Mouse (Mus musculus) midbrain, embryonic 11.5 days (tissue): ENCODE measurements around the gene Bicc1. TPM values are rescaled to one million over a fixed set of nuclear protein-coding genes. Genes with fewer than 3 reads are reported as not detected.

Source experiments
- ATAC-seq: fragments of 200-750 bp; cut with Nextera tagmentation; 2 replicates; pipeline ENCODE4 v1.8.0; 2017; ENCODE audit warnings: moderate TSS enrichment, moderate library complexity; ENCODE audit not compliant: low FRiP score
- DNase-seq: peaks from one replicate; pipeline ENCODE4 v3.0.0; 2015; ENCODE audit warnings: low spot score; ENCODE audit errors: missing footprints
- H3K27ac ChIP-seq: fragments of 300-500 bp; sonication (generic); 2 replicates; pipeline ENCODE4 v1.5.1; 2014; ENCODE audit warnings: low read depth, low read length
- H3K27me3 ChIP-seq: fragments of 300-500 bp; sonication (generic); 2 replicates; pipeline ENCODE4 v1.6.1; 2014; ENCODE audit warnings: mild to moderate bottlenecking, low read length, moderate library complexity, mixed read lengths; ENCODE audit not compliant: control insufficient read depth, insufficient read depth
- H3K36me3 ChIP-seq: fragments of 300-500 bp; sonication (generic); 2 replicates; pipeline ENCODE4 v1.6.1; 2014; ENCODE audit warnings: mild to moderate bottlenecking, low read length, moderate library complexity, mixed read lengths; ENCODE audit not compliant: control insufficient read depth, insufficient read depth
- H3K4me1 ChIP-seq: fragments of 300-500 bp; sonication (generic); 2 replicates; pipeline ENCODE4 v1.6.1; 2014; ENCODE audit warnings: low read length; ENCODE audit not compliant: control insufficient read depth, insufficient read depth
- H3K4me2 ChIP-seq: fragments of 300-500 bp; sonication (generic); 2 replicates; pipeline ENCODE4 v1.6.1; 2014; ENCODE audit warnings: mild to moderate bottlenecking, moderate library complexity
- H3K4me3 ChIP-seq: fragments of 300-500 bp; sonication (generic); 2 replicates; pipeline ENCODE4 v1.5.1; 2014; ENCODE audit warnings: low read depth, low read length
- H3K9ac ChIP-seq: fragments of 300-500 bp; sonication (generic); 2 replicates; pipeline ENCODE4 v1.6.1; 2014; ENCODE audit warnings: low read length
- H3K9me3 ChIP-seq: fragments of 300-500 bp; sonication (generic); 2 replicates; pipeline ENCODE4 v1.6.1; 2016; ENCODE audit warnings: low read length; ENCODE audit not compliant: control insufficient read depth
- WGBS: fragments of 180-500 bp; shearing (Covaris S2); extraction: QIAGEN DNeasy Blood & Tissue Kit; methylation state at CpG from one replicate; pipeline ENCODE4 v1.1.7; 2014; 5-methylcytosine and 5-hydroxymethylcytosine counted together
- polyA plus RNA-seq: library from polyadenylated mRNA; unstranded; fragments of >200 nt; fragmentation: Nextera tagmentation; extraction: Ambion mirVana; gene quantifications from 2 replicates; pipeline ENCODE4 v1.2.1, GENCODE M21; 2014

Gene Bicc1
- polyA plus RNA-seq, 1 experiment from 2014 or later = 9.2 TPM

GRCm38 (mm10) chr10:71150486-71150885 lies 9.0 kb downstream of the Bicc1 start:
- no peaks in the 10 kb centered on the region for H3K9me3 ChIP-seq
- no peak overlapping the region for H3K9ac ChIP-seq
- H3K4me1 ChIP-seq = no peaks in the 10 kb centered on the region
- ATAC-seq (no peak), DNase-seq (no peak)
- H3K4me3 ChIP-seq = no peak overlapping the region
- no peak overlapping the region for H3K27ac ChIP-seq
- WGBS = 86% methylated on average over 2 of the region's 2 CpGs
- H3K4me2 ChIP-seq = no peak overlapping the region
- H3K27me3 ChIP-seq = no peaks in the 10 kb centered on the region
- no peaks in the 10 kb centered on the region for H3K36me3 ChIP-seq

GRCm38 (mm10) chr10:71148951-71149603 lies 10.4 kb downstream of the Bicc1 start:
- Histone ChIP-seq H3K4me2 (no peak overlapping the region), H3K4me1 (no peaks in the 10 kb centered on the region), H3K36me3 (no peaks in the 10 kb centered on the region), H3K9me3 (no peaks in the 10 kb centered on the region), H3K9ac (no peak overlapping the region), H3K27me3 (no peaks in the 10 kb centered on the region), H3K4me3 (no peak overlapping the region), H3K27ac (no peak overlapping the region)
- ATAC-seq = no peak
- WGBS = 84% methylated on average over 5 of the region's 5 CpGs
- DNase-seq = no peak

- Histone ChIP-seq H3K27me3 (no peaks in the 10 kb centered on the region), H3K27ac (no peak overlapping the region), H3K9ac (no peak overlapping the region), H3K36me3 (no peaks in the 10 kb centered on the region), H3K4me3 (no peak overlapping the region), H3K4me1 (no peaks in the 10 kb centered on the region), H3K9me3 (no peaks in the 10 kb centered on the region; the same call in 1 of the 2 replicates), H3K4me2 (no peak overlapping the region)
- DNase-seq (no peak), ATAC-seq (no peak)
- WGBS = 94% methylated on average over 9 of the region's 9 CpGs
These were observed 11.3 kb downstream of the Bicc1 start for GRCm38 (mm10) chr10:71148226-71148625.

- ATAC-seq = no peak
- Histone ChIP-seq H3K9ac (no peak overlapping the region), H3K4me1 (no peaks in the 10 kb centered on the region), H3K4me2 (no peak overlapping the region), H3K36me3 (no peaks in the 10 kb centered on the region), H3K9me3 (no peaks in the 10 kb centered on the region; the same call in 1 of the 2 replicates), H3K27ac (no peak overlapping the region), H3K27me3 (no peaks in the 10 kb centered on the region), H3K4me3 (no peak overlapping the region)
- 89% methylated on average over 15 of the region's 15 CpGs for WGBS
- DNase-seq = no peak
These were observed 12.6 kb downstream of the Bicc1 start for GRCm38 (mm10) chr10:71146681-71147615.

- WGBS = 75% methylated on average over 11 of the region's 11 CpGs
- no peak overlapping the region for H3K9ac ChIP-seq
- no peak overlapping the region for H3K4me2 ChIP-seq
- no peaks in the 10 kb centered on the region; the same call in 1 of the 2 replicates for H3K9me3 ChIP-seq
- no peaks in the 10 kb centered on the region for H3K36me3 ChIP-seq
- no peaks in the 10 kb centered on the region for H3K4me1 ChIP-seq
- DNase-seq = no peak
- H3K27ac ChIP-seq = no peak overlapping the region
- no peaks in the 10 kb centered on the region for H3K27me3 ChIP-seq
- ATAC-seq = no peak
- no peak overlapping the region for H3K4me3 ChIP-seq
These were observed 13.7 kb downstream of the Bicc1 start for GRCm38 (mm10) chr10:71145801-71146200.

- H3K27ac ChIP-seq = no peak overlapping the region
- 93% methylated on average over 4 of the region's 4 CpGs for WGBS
These were observed 15.3 kb downstream of the Bicc1 start for GRCm38 (mm10) chr10:71144191-71144590.

GRCm38 (mm10) chr10:71142568-71142967 lies 16.9 kb downstream of the Bicc1 start:
- 96% methylated on average over 2 of the region's 2 CpGs for WGBS
- no peaks in the 10 kb centered on the region for H3K27me3 ChIP-seq
- H3K9me3 ChIP-seq = no peaks in the 10 kb centered on the region; the same call in 1 of the 2 replicates
- H3K36me3 ChIP-seq = no peaks in the 10 kb centered on the region
- no peak overlapping the region for H3K4me3 ChIP-seq
- H3K4me2 ChIP-seq = no peak overlapping the region
- 0 out of 2 replicates have a peak, but pooled peaks cover 4% of the 10 kb centered on the region for H3K4me1 ChIP-seq
- no peak for ATAC-seq
- H3K9ac ChIP-seq = no peak overlapping the region
- H3K27ac ChIP-seq = no peak overlapping the region
- DNase-seq = peak; percentile 12

More at GRCm38 (mm10) chr10:71144191-71144590, 15.3 kb downstream of the Bicc1 start:
- Histone ChIP-seq H3K9me3 (no peaks in the 10 kb centered on the region; the same call in 1 of the 2 replicates), H3K27me3 (no peaks in the 10 kb centered on the region), H3K4me3 (no peak overlapping the region), H3K9ac (no peak overlapping the region), H3K4me2 (no peak overlapping the region), H3K36me3 (no peaks in the 10 kb centered on the region), H3K4me1 (no peaks in the 10 kb centered on the region)
- ATAC-seq (no peak), DNase-seq (no peak)

- DNase-seq (no peak), ATAC-seq (no peak)
- H3K27me3 ChIP-seq = no peaks in the 10 kb centered on the region
- 81% methylated on average over 6 of the region's 6 CpGs for WGBS
- H3K27ac ChIP-seq = no peak overlapping the region
- no peak overlapping the region for H3K9ac ChIP-seq
- H3K4me2 ChIP-seq = no peak overlapping the region
- 0 out of 2 replicates have a peak, but pooled peaks cover 4% of the 10 kb centered on the region for H3K4me1 ChIP-seq
- no peaks in the 10 kb centered on the region; the same call in 1 of the 2 replicates for H3K9me3 ChIP-seq
- no peak overlapping the region for H3K4me3 ChIP-seq
- H3K36me3 ChIP-seq = no peaks in the 10 kb centered on the region
These were observed 19.1 kb downstream of the Bicc1 start for GRCm38 (mm10) chr10:71140281-71140845.
